In the genomic region with DNA sequence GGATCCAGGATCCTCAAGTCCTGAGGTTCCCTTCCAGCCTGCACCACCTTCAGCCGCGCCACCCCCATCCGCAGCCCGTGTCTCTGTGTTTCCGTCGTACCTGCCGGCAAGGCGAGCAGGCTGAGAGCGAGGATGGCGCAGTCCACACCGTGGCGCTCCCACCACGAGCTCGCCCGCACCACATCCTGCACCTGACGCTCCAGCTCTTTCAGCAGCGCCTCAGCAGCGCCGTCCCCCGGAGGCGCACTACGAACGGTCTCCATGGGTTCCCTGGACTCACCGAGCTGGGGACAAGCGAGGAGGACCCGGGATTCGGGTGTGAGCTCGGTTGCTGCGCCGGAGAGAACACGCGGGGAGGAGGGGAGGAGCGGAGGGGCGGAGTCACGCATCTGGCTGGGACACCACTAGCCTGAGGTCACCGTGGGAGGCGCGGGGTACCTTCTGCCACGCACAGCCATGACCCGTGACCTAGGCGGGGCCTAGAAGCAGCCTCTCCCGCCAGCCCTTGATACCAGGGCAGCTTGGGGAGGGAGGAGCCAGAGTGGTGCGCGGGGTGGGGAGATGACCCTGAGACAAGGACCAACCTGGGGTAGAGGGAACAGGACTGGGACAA, we compare ENCODE assay signal across 9 mouse cellular contexts. TPM values are rescaled to one million over a fixed set of nuclear protein-coding genes. Genes with fewer than 3 reads are reported as not detected.
DNase-seq lines count a peak whose midpoint lies in the region; ATAC-seq lines count a peak whose summit lies in the region.
"Had no signal": no experiment of that assay in that cellular context is flagged by ENCODE, and none has a peak within 500 bp of the region (broad histone marks: within the 10 kb centered on the region; RNA-seq: fewer than 3 reads in every experiment).

Gene Fads6, minus strand, starts transcription at position 450 of the 613 bp plus-strand sequence.

- H3K4me2 ChIP-seq in embryonic facial prominence, embryonic 11.5 days (ENCODE audit: low read depth, low read length) = peak within 1 kb of the TSS; percentile 88
- peak within 1 kb of the TSS; percentile 86 for H3K4me2 ChIP-seq in limb, embryonic 13.5 days (replicated peaks)
- peak within 1 kb of the TSS; percentile 85 for H3K4me2 ChIP-seq in midbrain, embryonic 13.5 days (replicated peaks)
- peak within 1 kb of the TSS; percentile 87 for H3K4me2 ChIP-seq in stomach, embryonic 16.5 days (ENCODE audit: low read depth, low read length)

- peaks cover 13% of the 10 kb centered on the region; the same call in 1 of the 2 replicates for H3K27me3 ChIP-seq in embryonic facial prominence, embryonic 11.5 days (ENCODE audit: control insufficient read depth, insufficient read depth, low read length)
- peaks cover 46% of the 10 kb centered on the region for H3K27me3 ChIP-seq in heart, embryonic 10.5 days (ENCODE audit: insufficient read depth, poor library complexity, severe bottlenecking)
- peaks cover 56% of the 10 kb centered on the region for H3K27me3 ChIP-seq in limb, embryonic 13.5 days
- H3K27me3 ChIP-seq in midbrain, embryonic 13.5 days = peaks cover 17% of the 10 kb centered on the region; the same call in 1 of the 2 replicates
- 0 out of 2 replicates have a peak, but pooled peaks cover 5% of the 10 kb centered on the region for H3K27me3 ChIP-seq in stomach, embryonic 16.5 days (ENCODE audit: control insufficient read depth, insufficient read depth, low read length)

- H3K4me1 ChIP-seq in embryonic facial prominence, embryonic 11.5 days (ENCODE audit: control insufficient read depth, insufficient read depth, low read length) = no peaks in the 10 kb centered on the region
- peaks cover 28% of the 10 kb centered on the region for H3K4me1 ChIP-seq in heart, embryonic 10.5 days
- peaks cover 3% of the 10 kb centered on the region; the same call in 1 of the 2 replicates for H3K4me1 ChIP-seq in limb, embryonic 13.5 days
- peaks cover 11% of the 10 kb centered on the region for H3K4me1 ChIP-seq in midbrain, embryonic 13.5 days (replicated peaks)
- H3K4me1 ChIP-seq in stomach, embryonic 16.5 days (ENCODE audit: control insufficient read depth, insufficient read depth, low read length) = peaks cover 14% of the 10 kb centered on the region

- peak within 1 kb of the TSS; percentile 56 for H3K9ac ChIP-seq in embryonic facial prominence, embryonic 11.5 days (replicated peaks; ENCODE audit: low read length)
- H3K9ac ChIP-seq in limb, embryonic 13.5 days = peak within 1 kb of the TSS; percentile 63
- H3K9ac ChIP-seq in midbrain, embryonic 13.5 days (replicated peaks) = peak within 1 kb of the TSS; percentile 70
- peak within 1 kb of the TSS; percentile 71 for H3K9ac ChIP-seq in stomach, embryonic 16.5 days (ENCODE audit: low read length)

- H3K9me3 ChIP-seq in embryonic facial prominence, embryonic 11.5 days (replicated peaks; ENCODE audit: control insufficient read depth, low read length) = no peaks in the 10 kb centered on the region
- H3K9me3 ChIP-seq in heart, embryonic 10.5 days = no peaks in the 10 kb centered on the region
- no peaks in the 10 kb centered on the region for H3K9me3 ChIP-seq in limb, embryonic 13.5 days
- no peaks in the 10 kb centered on the region for H3K9me3 ChIP-seq in midbrain, embryonic 13.5 days
- H3K9me3 ChIP-seq in stomach, embryonic 16.5 days (replicated peaks; ENCODE audit: control insufficient read depth, low read length) = no peaks in the 10 kb centered on the region

- ATAC-seq in embryonic facial prominence, embryonic 11.5 days (replicated peaks; ENCODE audit: insufficient number of reproducible peaks, low FRiP score, low TSS enrichment, low read depth) = 0 out of 2 replicates have a peak, but pooled peaks have one; percentile 44
- peak; percentile 44; the same call in 1 of the 2 replicates for ATAC-seq in limb, embryonic 13.5 days (ENCODE audit: low FRiP score, low read depth)
- ATAC-seq in midbrain, embryonic 13.5 days = peak; percentile 87
- peak; percentile 68; the same call in 1 of the 2 replicates for ATAC-seq in stomach, embryonic 16.5 days (ENCODE audit: insufficient read depth, low FRiP score)
- ATAC-seq: Patski had no signal

- no peak within 1 kb of the TSS for H3K27ac ChIP-seq in embryonic facial prominence, embryonic 11.5 days (replicated peaks; ENCODE audit: low read depth, low read length)
- H3K27ac ChIP-seq in heart, embryonic 10.5 days = peak within 1 kb of the TSS; percentile 82
- no peak within 1 kb of the TSS for H3K27ac ChIP-seq in limb, embryonic 13.5 days
- H3K27ac ChIP-seq in midbrain, embryonic 13.5 days = no peak within 1 kb of the TSS
- H3K27ac ChIP-seq in stomach, embryonic 16.5 days (ENCODE audit: low read length) = peak within 1 kb of the TSS; percentile 24; the same call in 1 of the 2 replicates

- peak; percentile 40 for DNase-seq in urinary bladder, postnatal 14 days (ENCODE audit: low spot score)
- no peak for DNase-seq in urinary bladder, adult 2 months (ENCODE audit: low spot score)
- DNase-seq in embryonic facial prominence, embryonic 11.5 days (ENCODE audit: low spot score) = peak; percentile 62
- no peak for DNase-seq in heart, embryonic 10.5 days (ENCODE audit: low spot score)
- peak; percentile 58 to 77 for DNase-seq in kidney, adult 8-10 months

- peak within 1 kb of the TSS; percentile 43 for H3K4me3 ChIP-seq in embryonic facial prominence, embryonic 11.5 days (ENCODE audit: low read depth, low read length)
- peak within 1 kb of the TSS; percentile 68 for H3K4me3 ChIP-seq in heart, embryonic 10.5 days
- H3K4me3 ChIP-seq in limb, embryonic 13.5 days = peak within 1 kb of the TSS; percentile 51
- peak within 1 kb of the TSS; percentile 54 for H3K4me3 ChIP-seq in midbrain, embryonic 13.5 days (replicated peaks)
- H3K4me3 ChIP-seq in stomach, embryonic 16.5 days (replicated peaks; ENCODE audit: low read length) = peak within 1 kb of the TSS; percentile 48

- no peaks in the 10 kb centered on the region for H3K36me3 ChIP-seq in embryonic facial prominence, embryonic 11.5 days (replicated peaks; ENCODE audit: control insufficient read depth, insufficient read depth, low read depth, low read length)
- H3K36me3 ChIP-seq in heart, embryonic 10.5 days = no peaks in the 10 kb centered on the region
- no peaks in the 10 kb centered on the region for H3K36me3 ChIP-seq in limb, embryonic 13.5 days
- no peaks in the 10 kb centered on the region for H3K36me3 ChIP-seq in midbrain, embryonic 13.5 days
- no peaks in the 10 kb centered on the region for H3K36me3 ChIP-seq in stomach, embryonic 16.5 days (ENCODE audit: control insufficient read depth, insufficient read depth, low read length)

- under 1% methylated on average over 42 of the region's 44 CpGs for WGBS in embryonic facial prominence, embryonic 11.5 days
- WGBS in heart, embryonic 10.5 days = 1% methylated on average over 44 of the region's 44 CpGs
- under 1% methylated on average over 44 of the region's 44 CpGs for WGBS in limb, embryonic 13.5 days
- WGBS in midbrain, embryonic 13.5 days = under 1% methylated on average over 43 of the region's 44 CpGs
- under 1% methylated on average over 44 of the region's 44 CpGs for WGBS in stomach, embryonic 16.5 days

RNA-seq across cellular contexts. Expression of gene Fads6, which starts in this region (rescaled TPM):
- 0.99 and 1.1 TPM in 2 replicates for polyA plus RNA-seq in urinary bladder, adult 2 months (2012; rRNA removed)
- 0.14 and 0.28 TPM in 2 replicates for polyA plus RNA-seq in embryonic facial prominence, embryonic 11.5 days (2014; fragmentation: Nextera tagmentation; extraction: Ambion mirVana)
- 0.64 and 1.3 TPM in 2 replicates for polyA plus RNA-seq in heart, embryonic 10.5 days (2016; fragmentation: Nextera tagmentation; extraction: Ambion mirVana)
- 0.09 and 0.15 TPM in 2 replicates for polyA plus RNA-seq in limb, embryonic 13.5 days (2015; fragmentation: Nextera tagmentation; extraction: Ambion mirVana)
- 0.41 and 0.43 TPM in 2 replicates for polyA plus RNA-seq in midbrain, embryonic 13.5 days (2015; fragmentation: Nextera tagmentation; extraction: Ambion mirVana)
- 1.6 and 1.7 TPM in 2 replicates for polyA plus RNA-seq in stomach, embryonic 16.5 days (2015; fragmentation: Nextera tagmentation; extraction: Ambion mirVana)

Comparison
In these comparisons a context has a peak if more than half of its experiments do, and no peak if none do; other contexts are left out.
1. DNase-seq: peak in urinary bladder, postnatal 14 days (single experiment) and kidney, adult 8-10 months (2 of 2); none in urinary bladder, adult 2 months (single experiment) and heart, embryonic 10.5 days (single experiment).
2. Peak in DNase-seq, ATAC-seq, H3K4me3 ChIP-seq, H3K9ac ChIP-seq and H3K4me2 ChIP-seq in embryonic facial prominence, embryonic 11.5 days; RNA of the gene not detected or under 1 TPM.
3. Peak in ATAC-seq, H3K4me3 ChIP-seq, H3K9ac ChIP-seq and H3K4me2 ChIP-seq in limb, embryonic 13.5 days; RNA of the gene not detected or under 1 TPM.
4. Peak in ATAC-seq, H3K4me3 ChIP-seq, H3K9ac ChIP-seq and H3K4me2 ChIP-seq in midbrain, embryonic 13.5 days; RNA of the gene not detected or under 1 TPM.
5. H3K27ac ChIP-seq: peak in heart, embryonic 10.5 days (single experiment) and stomach, embryonic 16.5 days (single experiment); none in embryonic facial prominence, embryonic 11.5 days (single experiment), limb, embryonic 13.5 days (single experiment) and midbrain, embryonic 13.5 days (single experiment).
6. Peak in every context shown above with its lines, with median percentiles within 50 percentile points of each other: ATAC-seq, H3K4me2 ChIP-seq, H3K4me3 ChIP-seq and H3K9ac ChIP-seq.